Mouse (Mus musculus) brain, adult 10 weeks (tissue): ENCODE data around the gene Olfr1512. TPM values are rescaled to one million over a fixed set of nuclear protein-coding genes. Genes with fewer than 3 reads are reported as not detected.

Source experiments
- polyA plus RNA-seq: library from polyadenylated mRNA; stranded (reverse); fragments of 350-450 nt; fragmentation: Illumina TruSeq; extraction: RNeasy Lipid Tissue Mini Kit (QIAGEN cat#74804); gene quantifications from one replicate; pipeline ENCODE4 v1.2.3, GENCODE M21; 2015; ENCODE audit warnings: low read depth, low replicate concordance

The Olfr1512 gene
- not detected for polyA plus RNA-seq

DNA sequence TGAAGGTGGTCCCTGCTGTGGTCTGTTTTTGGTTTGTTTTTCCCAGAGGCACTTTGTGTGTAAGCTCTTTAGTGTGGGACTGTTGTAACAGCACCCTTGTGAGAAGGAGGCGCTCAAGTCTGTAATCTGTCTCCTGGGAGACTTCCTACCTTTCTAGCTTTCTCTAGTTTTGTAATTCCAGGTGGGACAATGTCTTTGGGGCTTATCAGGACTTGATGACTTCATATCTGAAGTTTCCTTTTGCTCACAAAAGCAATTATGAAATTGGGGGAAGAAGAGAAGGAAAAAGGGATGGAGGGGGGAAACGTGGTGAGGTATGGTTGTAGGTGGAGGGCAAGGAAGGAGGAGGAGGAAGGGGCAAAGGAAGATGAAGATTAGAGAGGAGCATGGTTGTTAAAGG is at the start of gene Olfr1512:
Olfr1512 (minus strand) TSS at position 101 of the 400 bp plus-strand sequence.

DNA sequence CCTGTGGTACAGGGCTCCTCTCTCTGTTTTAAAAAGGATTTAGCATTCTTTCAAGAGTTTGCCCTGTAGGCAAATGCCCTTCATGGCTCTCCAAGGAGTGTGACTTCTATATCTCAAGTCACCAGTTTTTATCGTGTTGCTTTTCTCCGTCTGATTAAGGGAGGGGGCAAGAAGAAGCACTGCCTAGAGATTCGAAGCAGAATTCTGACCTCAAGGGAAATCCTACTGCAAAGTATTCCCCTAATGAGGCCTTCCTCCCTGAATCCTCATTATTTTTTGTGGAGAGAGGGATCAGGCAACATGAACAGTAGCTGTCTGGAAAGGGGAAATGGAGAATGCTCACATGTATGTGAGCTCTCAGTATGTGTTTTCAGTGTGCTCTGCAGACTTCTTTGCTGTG is 35.3 kb upstream of the Olfr1512 start, which contains the start of gene Olfr1510:
Olfr1510 (minus strand) TSS at position 101 of the 400 bp plus-strand sequence.

DNA sequence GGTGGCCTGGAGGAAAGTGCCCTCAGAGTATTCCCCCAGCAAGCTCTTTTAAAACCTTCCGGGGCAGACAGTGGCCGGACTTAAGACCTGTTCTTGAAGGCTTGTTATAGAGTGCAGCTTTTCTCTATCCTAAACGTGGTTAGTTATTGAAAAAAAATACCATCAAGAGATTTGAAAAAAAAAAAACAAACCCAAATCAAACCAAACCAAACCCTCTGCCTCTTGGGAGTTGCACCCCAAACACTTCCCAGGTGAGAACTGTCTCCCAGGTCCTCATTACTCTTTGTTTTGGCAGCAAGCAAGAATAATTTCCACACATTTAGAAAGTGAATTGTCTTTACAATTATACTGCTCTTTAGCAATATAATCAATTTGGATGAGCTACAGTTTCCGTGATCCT is 18.3 kb upstream of the Olfr1512 start, which contains the start of gene Olfr1511:
Olfr1511 (minus strand) TSS at position 101 of the 400 bp plus-strand sequence.

DNA sequence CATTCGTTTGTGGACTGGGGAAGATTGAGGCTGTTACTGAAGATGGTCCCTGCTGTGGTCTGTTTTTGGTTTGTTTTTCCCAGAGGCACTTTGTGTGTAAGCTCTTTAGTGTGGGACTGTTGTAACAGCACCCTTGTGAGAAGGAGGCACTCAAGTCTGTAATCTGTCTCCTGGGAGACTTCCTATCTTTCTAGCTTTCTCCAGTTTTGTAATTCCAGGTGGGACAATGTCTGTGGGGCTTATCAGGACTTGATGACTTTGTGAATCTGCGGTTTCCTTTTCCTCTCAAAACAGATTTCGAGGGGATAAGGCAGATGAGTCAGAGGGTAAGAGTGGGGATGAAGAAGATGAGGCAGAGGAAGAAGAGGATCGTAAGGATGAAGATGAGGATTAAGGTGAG is 22.7 kb downstream of the Olfr1512 start, which contains the start of gene Olfr1513:
Olfr1513 (minus strand) TSS at position 101 of the 400 bp plus-strand sequence.

DNA sequence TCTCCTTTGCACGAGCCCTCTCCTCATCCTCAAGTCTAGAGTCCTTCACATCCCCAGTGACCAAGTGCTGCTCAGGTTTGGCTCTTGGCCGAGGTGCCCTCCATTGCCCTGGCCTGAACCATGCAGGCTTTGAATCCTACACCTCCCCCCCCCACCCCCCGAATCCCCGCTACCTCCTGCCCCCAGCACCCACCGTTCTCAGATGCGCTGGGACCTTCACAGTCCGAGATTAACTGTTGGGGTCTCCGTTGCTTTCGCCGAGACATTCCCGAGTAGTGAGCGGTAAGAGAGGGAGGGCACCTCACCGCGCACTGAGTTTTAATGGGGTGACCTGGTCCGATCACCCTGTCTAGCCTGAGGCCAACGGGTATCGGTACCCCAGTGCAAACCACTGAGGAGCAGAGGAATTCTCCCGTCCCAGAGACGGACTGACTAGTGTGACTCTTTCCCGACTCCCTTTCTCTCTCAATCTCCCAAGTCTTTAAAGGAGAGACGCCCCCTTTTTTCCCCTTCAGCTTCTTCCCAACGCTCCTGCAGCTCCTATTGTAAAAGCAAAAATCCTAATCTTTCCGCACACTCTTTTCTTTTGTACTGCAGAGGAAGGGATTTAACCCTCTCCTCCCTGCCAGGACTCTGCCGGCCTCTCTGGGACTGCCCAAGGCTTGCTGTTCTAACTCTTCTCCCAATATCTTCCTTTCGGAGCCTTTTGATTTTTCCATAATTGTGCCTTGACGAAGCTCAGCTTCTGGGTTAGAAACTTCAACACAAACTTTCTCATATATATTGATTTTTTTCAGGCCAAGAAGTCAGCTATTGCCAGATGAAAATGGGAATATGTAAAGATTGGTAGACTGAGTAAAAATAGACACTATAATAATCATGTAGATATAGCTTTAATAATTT is 50.8 kb downstream of the Olfr1512 start, which contains the start of gene Sall2:
Sall2 (minus strand) TSS at position 853 of the 903 bp plus-strand sequence.

Other genes with a start within 250 kb of the Olfr1512 start
- gene Supt16, start 181.8 kb downstream of the Olfr1512 start, polyA plus RNA-seq = 28.1 TPM
- gene Chd8, start 121.4 kb downstream of the Olfr1512 start, polyA plus RNA-seq = 54.5 TPM
- 46.7 TPM for gene Tox4, start 100.0 kb downstream of the Olfr1512 start, polyA plus RNA-seq
- 35.5 TPM for gene Rab2b, start 99.6 kb downstream of the Olfr1512 start, polyA plus RNA-seq
- 34.0 TPM for gene Mettl3, start 74.0 kb downstream of the Olfr1512 start, polyA plus RNA-seq
- 31.0 TPM for gene Sall2, start 50.4 kb downstream of the Olfr1512 start, polyA plus RNA-seq
- not detected for gene Olfr1513, start 22.8 kb downstream of the Olfr1512 start, polyA plus RNA-seq
- gene Olfr1511, start 18.2 kb upstream of the Olfr1512 start, polyA plus RNA-seq = not detected
- gene Olfr1510, start 35.2 kb upstream of the Olfr1512 start, polyA plus RNA-seq = not detected
- not detected for gene Olfr1509, start 63.8 kb upstream of the Olfr1512 start, polyA plus RNA-seq
- gene Olfr1508, start 88.3 kb upstream of the Olfr1512 start, polyA plus RNA-seq = not detected
- gene Olfr1507, start 116.6 kb upstream of the Olfr1512 start, polyA plus RNA-seq = not detected